ENCODE assay signal across 8 mouse cellular contexts in genomic region chr14:55822991-55823762, GRCm38 (mm10). TPM values are rescaled to one million over a fixed set of nuclear protein-coding genes. Genes with fewer than 3 reads are reported as not detected.
A peak's percentile ranks its signal among the peaks of the same experiment; 100 is the strongest.
DNase-seq lines count a peak whose midpoint lies in the region; ATAC-seq and TF ChIP-seq lines count a peak whose summit lies in the region.

Gene Nfatc4 (plus strand): TSS chr14:55823144.

- WGBS in embryonic facial prominence, embryonic 14.5 days = under 1% methylated on average over 27 of the region's 46 CpGs
- 1% methylated on average over 44 of the region's 46 CpGs for WGBS in heart, embryonic 13.5 days
- WGBS in kidney, embryonic 16.5 days = under 1% methylated on average over 42 of the region's 46 CpGs
- WGBS in small intestine, adult 2 months = under 1% methylated on average over 44 of the region's 46 CpGs

- peak within 1 kb of the TSS; percentile 88 for H3K4me2 ChIP-seq in embryonic facial prominence, embryonic 14.5 days (ENCODE audit: low read depth, low read length)
- peak within 1 kb of the TSS; percentile 90 for H3K4me2 ChIP-seq in heart, embryonic 13.5 days
- peak within 1 kb of the TSS; percentile 83 for H3K4me2 ChIP-seq in kidney, embryonic 16.5 days (replicated peaks; ENCODE audit: low read depth, low read length)

- no peak for TF ChIP-seq CTCF in E14TG2a.4 (conservative IDR thresholded peaks at IDR 0.05; ENCODE audit: low read length)
- no peak for TF ChIP-seq CTCF in Patski (IDR thresholded peaks at IDR 0.05)
- TF ChIP-seq CTCF in small intestine, adult 2 months (IDR thresholded peaks at IDR 0.05; ENCODE audit: extremely low read depth, insufficient read length, insufficient replicate concordance, low read depth, low read length) = no peak

- peak within 1 kb of the TSS; percentile 98 for H3K27ac ChIP-seq in embryonic facial prominence, embryonic 14.5 days (replicated peaks; ENCODE audit: low read depth, low read length)
- peak within 1 kb of the TSS; percentile 95 for H3K27ac ChIP-seq in heart, embryonic 13.5 days (replicated peaks)
- H3K27ac ChIP-seq in kidney, embryonic 16.5 days (ENCODE audit: low read length) = peak within 1 kb of the TSS; percentile 98
- peak within 1 kb of the TSS; percentile 68 for H3K27ac ChIP-seq in small intestine, adult 2 months (ENCODE audit: insufficient read depth, low read depth, low read length)

- peak; percentile 77 for ATAC-seq in Patski
- peak; percentile 90 for ATAC-seq in embryonic facial prominence, embryonic 14.5 days (ENCODE audit: low read depth)
- peak; percentile 62 for ATAC-seq in heart, embryonic 13.5 days (ENCODE audit: extremely low read depth, insufficient number of reproducible peaks, low FRiP score, low TSS enrichment)
- ATAC-seq in kidney, embryonic 16.5 days (ENCODE audit: low FRiP score, low TSS enrichment) = peak; percentile 93

- H3K27me3 ChIP-seq in E14TG2a.4 (ENCODE audit: insufficient read depth, low read length) (peaks cover 18% of the 10 kb centered on the region), Patski (no peaks in the 10 kb centered on the region)
- no peaks in the 10 kb centered on the region for H3K27me3 ChIP-seq in embryonic facial prominence, embryonic 14.5 days (replicated peaks; ENCODE audit: control insufficient read depth, insufficient read depth, low read length)
- H3K27me3 ChIP-seq in heart, embryonic 13.5 days (replicated peaks) = peaks cover 24% of the 10 kb centered on the region
- no peaks in the 10 kb centered on the region for H3K27me3 ChIP-seq in kidney, embryonic 16.5 days (ENCODE audit: insufficient read depth, low read length)
- H3K27me3 ChIP-seq in small intestine, adult 2 months (ENCODE audit: control insufficient read depth, insufficient read depth, low read length) = peaks cover 28% of the 10 kb centered on the region

- H3K4me3 ChIP-seq in E14TG2a.4 (replicated peaks; ENCODE audit: low read length) = peak within 1 kb of the TSS; percentile 84
- H3K4me3 ChIP-seq in embryonic facial prominence, embryonic 14.5 days (ENCODE audit: low read depth, low read length) = peak within 1 kb of the TSS; percentile 60
- peak within 1 kb of the TSS; percentile 71 for H3K4me3 ChIP-seq in heart, embryonic 13.5 days
- H3K4me3 ChIP-seq in kidney, embryonic 16.5 days (ENCODE audit: low read length) = peak within 1 kb of the TSS; percentile 53
- H3K4me3 ChIP-seq in small intestine, adult 2 months (ENCODE audit: low read depth, low read length) = peak within 1 kb of the TSS; percentile 63

- H3K4me1 ChIP-seq in E14TG2a.4 (replicated peaks; ENCODE audit: low read depth, low read length) = peaks cover 63% of the 10 kb centered on the region
- H3K4me1 ChIP-seq in embryonic facial prominence, embryonic 14.5 days (ENCODE audit: control insufficient read depth, insufficient read depth, low read length) = peaks cover 8% of the 10 kb centered on the region; the same call in 1 of the 2 replicates
- peaks cover 49% of the 10 kb centered on the region for H3K4me1 ChIP-seq in heart, embryonic 13.5 days
- H3K4me1 ChIP-seq in kidney, embryonic 16.5 days (ENCODE audit: insufficient read depth, low read length) = peaks cover 30% of the 10 kb centered on the region
- H3K4me1 ChIP-seq in small intestine, adult 2 months (ENCODE audit: control insufficient read depth, insufficient read depth, insufficient read length, low read length) = peaks cover 5% of the 10 kb centered on the region

- in situ Hi-C loops in Patski (cut with MboI; ENCODE audit: low pct_unique_long_range_greater_than_20kb) = loop anchor here (5.0 kb wide), 2 partner anchors 39 to 99 kb away; no protein-coding TSS in a partner anchor

- H3K36me3 ChIP-seq in E14TG2a.4 (ENCODE audit: insufficient read depth, low read length) = peaks cover 17% of the 10 kb centered on the region
- peaks cover 20% of the 10 kb centered on the region for H3K36me3 ChIP-seq in embryonic facial prominence, embryonic 14.5 days (ENCODE audit: control insufficient read depth, insufficient read depth, low read length)
- no peaks in the 10 kb centered on the region for H3K36me3 ChIP-seq in heart, embryonic 13.5 days
- H3K36me3 ChIP-seq in kidney, embryonic 16.5 days (ENCODE audit: insufficient read depth, low read length) = no peaks in the 10 kb centered on the region
- H3K36me3 ChIP-seq in small intestine, adult 2 months (ENCODE audit: control insufficient read depth, insufficient read depth, low read length) = no peaks in the 10 kb centered on the region

- POLR2A ChIA-PET in Patski (lab: Charles Lee) = interaction anchor here (0.9 to 1.3 kb wide), 2 partner anchors 13 to 20 kb away, joined by 3 to 5 read pairs; no protein-coding TSS in a partner anchor

- CTCF ChIA-PET in Patski (lab: Charles Lee) = interaction anchor here (0.6 to 1.6 kb wide), 4 partner anchors 15 to 51 kb away, joined by 3 to 6 read pairs (median 4); no protein-coding TSS in a partner anchor

- TF ChIP-seq POLR2A in small intestine, adult 2 months (IDR thresholded peaks at IDR 0.05; ENCODE audit: low read depth, low read length) = no peak

- H3K9ac ChIP-seq in embryonic facial prominence, embryonic 14.5 days (ENCODE audit: low read depth, low read length) = peak within 1 kb of the TSS; percentile 69
- H3K9ac ChIP-seq in heart, embryonic 13.5 days = peak within 1 kb of the TSS; percentile 92
- H3K9ac ChIP-seq in kidney, embryonic 16.5 days (replicated peaks; ENCODE audit: low read length) = peak within 1 kb of the TSS; percentile 75

- DNase-seq in Patski (ENCODE audit: low read depth, low spot score) = no peak
- DNase-seq in embryonic facial prominence, embryonic 14.5 days (ENCODE audit: low spot score) = peak; percentile 98
- peak; percentile 97 for DNase-seq in lung, postnatal 10 days
- DNase-seq in frontal cortex, postnatal 25 days (ENCODE audit: low spot score in 2 of 2) = no peak

- H3K9me3 ChIP-seq in E14TG2a.4 (ENCODE audit: low read length) = no peaks in the 10 kb centered on the region
- no peaks in the 10 kb centered on the region for H3K9me3 ChIP-seq in embryonic facial prominence, embryonic 14.5 days (ENCODE audit: control insufficient read depth, low read length)
- H3K9me3 ChIP-seq in heart, embryonic 13.5 days = no peaks in the 10 kb centered on the region
- H3K9me3 ChIP-seq in kidney, embryonic 16.5 days (ENCODE audit: low read length) = no peaks in the 10 kb centered on the region

RNA-seq across cellular contexts. Expression of gene Nfatc4, which starts in this region (rescaled TPM):
- polyA plus RNA-seq in Patski (2021) = 3.9 TPM
- polyA plus RNA-seq in embryonic facial prominence, embryonic 14.5 days (2014; fragmentation: Nextera tagmentation; extraction: Ambion mirVana) = 56.5 and 74.7 TPM in 2 replicates
- polyA plus RNA-seq in heart, embryonic 13.5 days (2015; fragmentation: Nextera tagmentation; extraction: Ambion mirVana) = 12.5 and 14.0 TPM in 2 replicates
- polyA plus RNA-seq in kidney, embryonic 16.5 days (2015; fragmentation: Nextera tagmentation; extraction: Ambion mirVana) = 38.2 and 38.7 TPM in 2 replicates
- 5.8 and 7.6 TPM in 2 replicates for polyA plus RNA-seq in small intestine, adult 2 months (2012; rRNA removed)

Comparison
In these comparisons a context has a peak if more than half of its experiments do, and no peak if none do; other contexts are left out.
1. DNase-seq: peak in embryonic facial prominence, embryonic 14.5 days (single experiment) and lung, postnatal 10 days (single experiment); none in Patski (single experiment) and frontal cortex, postnatal 25 days (0 of 2).
2. Peak in every context shown above with its lines, with median percentiles within 50 percentile points of each other: H3K4me3 ChIP-seq, ATAC-seq, H3K27ac ChIP-seq, H3K4me2 ChIP-seq and H3K9ac ChIP-seq.